Mouse (Mus musculus) testis, postnatal 10 days (tissue): ENCODE measurements around the gene March1.
A peak's percentile ranks its signal among the peaks of the same experiment; 100 is the strongest.
"Not testable (repeated sequence)": the region's sequence is repeated elsewhere in the genome, so short reads cannot be mapped to it uniquely, and the experiment has no call there.

Experiments used
- DNase-seq: peaks from one replicate; pipeline ENCODE4 v3.0.0; 2021; ENCODE audit warnings: low spot score

Gene March1

DNA sequence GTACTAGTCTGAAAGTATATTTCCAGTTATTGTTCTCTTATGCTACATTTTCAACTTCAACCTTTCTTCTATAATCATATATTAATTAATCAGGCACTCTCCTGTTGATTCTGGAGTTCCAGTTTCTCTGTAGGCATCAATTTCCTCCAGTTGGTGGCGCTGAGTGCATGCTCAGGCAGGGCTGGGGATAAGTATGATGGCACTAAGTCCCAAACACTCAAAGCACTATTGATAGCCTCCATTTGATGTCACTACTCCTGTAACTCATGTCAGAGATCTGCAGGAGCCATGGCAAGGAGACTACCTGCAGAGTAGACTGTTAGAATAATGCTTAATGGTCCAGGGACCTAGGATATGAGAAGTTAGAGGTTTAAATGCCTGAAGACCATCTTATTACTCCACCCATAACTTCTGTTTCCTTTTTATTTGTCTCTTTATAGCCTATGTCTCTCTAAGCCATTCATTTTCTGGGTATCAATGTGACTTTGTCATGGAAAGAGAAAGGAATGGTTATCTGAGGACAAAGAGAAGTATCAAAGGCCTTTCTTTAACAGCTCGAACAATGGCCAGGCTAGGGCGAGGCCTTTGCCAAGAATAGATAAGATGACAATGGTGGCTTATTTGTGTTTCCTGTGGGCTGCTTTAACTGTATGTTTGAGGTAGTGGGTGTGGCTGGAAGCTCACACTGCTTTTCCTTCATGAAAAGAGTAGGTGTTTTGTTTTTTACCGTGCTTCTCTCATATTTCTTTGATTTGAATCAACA lies 705.5 kb downstream of the March1 start:
- DNase-seq = peak; percentile 49

DNA sequence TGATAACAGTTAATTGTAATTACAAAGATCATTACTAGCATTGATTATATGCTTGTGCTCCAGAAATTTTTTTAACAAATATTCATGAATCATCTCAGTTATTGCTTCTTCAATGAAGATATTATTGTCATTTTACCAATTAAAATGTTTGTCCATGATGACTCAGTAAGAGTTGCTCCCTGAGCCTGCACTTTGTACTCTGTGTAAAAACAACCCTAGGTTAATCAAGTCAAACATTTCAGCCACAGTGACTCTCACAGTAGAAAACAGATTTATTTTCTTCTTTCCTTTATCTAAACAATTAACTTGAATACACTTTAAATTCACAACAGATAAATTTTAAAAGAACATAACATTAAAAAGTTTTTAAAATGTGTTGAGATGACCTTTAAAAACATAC lies 708.7 kb downstream of the March1 start:
- no peak for DNase-seq

DNA sequence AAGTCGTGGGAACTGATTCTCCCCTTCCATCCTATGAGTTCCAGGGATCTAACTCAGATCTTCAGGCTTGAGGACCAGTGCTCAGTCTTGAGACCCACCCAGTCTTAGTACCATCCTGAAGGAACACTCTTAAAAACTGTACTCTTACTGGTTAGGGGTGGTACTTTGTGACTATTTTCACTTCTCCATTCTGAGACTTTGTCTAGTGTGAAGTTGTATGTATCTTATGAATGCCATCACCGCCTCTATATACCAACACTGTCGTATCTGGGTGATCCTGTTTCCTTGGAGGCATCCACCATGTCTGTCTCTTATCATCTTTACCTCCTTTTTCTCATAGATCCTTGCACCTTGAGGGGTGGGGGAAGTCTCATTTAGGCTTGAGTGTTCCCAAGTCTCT lies 714.5 kb downstream of the March1 start:
- no peak for DNase-seq

DNA sequence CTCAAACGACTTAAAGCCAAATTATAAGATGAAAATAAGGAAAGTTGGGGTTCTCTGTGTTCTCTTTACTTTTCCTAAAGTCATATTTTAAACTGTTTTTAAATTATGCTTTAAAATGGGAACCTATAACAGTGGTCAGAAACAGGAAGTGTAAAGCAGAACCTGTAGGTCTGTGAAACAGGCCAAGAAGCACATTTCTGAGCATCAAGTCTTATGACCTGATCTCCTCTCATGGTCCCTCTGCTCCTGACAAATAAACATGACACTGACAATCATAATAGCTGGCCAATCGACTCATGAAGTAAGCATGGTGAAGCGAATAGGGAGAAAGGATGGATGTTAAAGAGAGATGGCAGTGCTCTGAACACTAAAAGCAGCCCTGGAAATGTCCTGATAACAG lies 716.6 kb downstream of the March1 start:
- DNase-seq = no peak

DNA sequence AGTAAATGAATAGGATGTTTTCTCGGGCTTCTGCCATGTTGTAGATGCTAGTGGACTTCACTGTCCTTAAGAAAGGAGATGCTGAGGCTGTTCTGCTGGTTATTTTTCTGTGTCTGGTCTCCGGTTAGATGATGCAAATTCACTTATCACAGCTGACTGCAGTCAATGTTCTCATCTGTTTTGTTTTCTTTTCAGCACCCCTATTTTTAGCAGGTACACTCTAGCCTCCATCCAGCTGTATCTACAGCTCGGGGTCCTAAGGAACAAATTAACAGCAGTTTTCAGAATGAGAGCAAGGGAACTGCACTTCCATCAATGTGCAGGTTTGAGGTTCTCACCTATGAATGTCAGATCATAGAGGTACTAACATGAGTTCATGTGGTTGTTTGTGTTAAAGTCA lies 721.9 kb downstream of the March1 start:
- no peak for DNase-seq

DNA sequence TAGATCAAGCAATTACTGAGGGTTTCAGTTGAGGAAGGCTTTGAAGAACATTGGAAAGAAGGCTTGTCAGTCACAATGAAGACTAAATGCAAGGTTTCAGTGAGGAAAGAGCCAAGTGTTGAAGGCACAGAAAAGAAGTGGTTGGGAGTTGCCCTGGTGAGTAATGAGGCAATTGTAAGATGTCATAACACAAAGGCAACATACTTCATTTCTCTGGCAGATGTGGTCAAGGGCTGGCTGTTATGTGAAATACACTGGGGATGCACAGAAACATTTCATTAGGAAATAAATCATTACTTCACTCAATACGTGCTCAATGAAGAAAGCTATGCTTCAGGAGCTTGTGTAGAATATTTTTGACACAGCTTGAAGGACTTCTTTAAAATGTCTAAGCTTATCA lies 725.2 kb downstream of the March1 start:
- no peak for DNase-seq

DNA sequence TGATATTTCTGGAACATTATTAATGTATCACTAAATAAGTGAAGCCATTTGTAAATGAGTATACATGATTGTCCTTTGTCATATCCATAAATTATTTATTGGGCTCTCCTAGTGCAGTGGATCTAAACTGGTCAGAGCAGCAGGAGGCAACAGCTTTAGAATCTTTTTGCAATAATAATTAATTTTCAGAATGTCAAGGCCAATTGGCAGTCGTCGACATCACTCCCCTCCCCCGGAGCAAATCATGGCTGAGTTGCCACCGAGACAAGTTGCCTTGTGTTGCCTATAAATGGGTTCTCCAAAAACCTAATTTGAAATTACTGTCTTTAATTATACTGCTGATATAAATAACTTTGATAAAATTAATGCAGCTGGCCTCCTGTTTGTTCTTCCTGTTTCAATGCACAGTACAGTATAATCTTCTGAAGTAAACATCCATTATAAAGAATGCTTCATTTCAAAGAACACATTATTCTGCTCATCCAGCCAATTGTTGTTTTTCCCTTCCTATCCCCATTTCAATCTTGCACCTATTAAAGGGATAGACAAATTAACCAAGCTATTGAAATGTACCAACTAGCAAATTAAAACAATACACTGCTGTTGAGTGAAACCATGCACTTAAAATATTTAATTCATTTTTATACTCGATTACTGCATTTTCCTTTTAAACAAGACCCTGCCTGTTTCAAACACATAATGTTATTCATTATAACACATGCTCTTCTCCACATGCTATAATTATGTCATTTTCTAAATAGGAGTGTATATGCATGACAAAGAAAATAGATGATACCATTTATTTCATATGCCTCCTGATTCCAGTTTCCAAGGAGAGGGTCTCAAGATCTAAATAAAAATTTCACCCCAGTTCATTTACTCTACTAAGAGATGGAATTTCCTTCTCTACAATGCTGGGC lies 745.4 kb downstream of the March1 start:
- DNase-seq = no peak

DNA sequence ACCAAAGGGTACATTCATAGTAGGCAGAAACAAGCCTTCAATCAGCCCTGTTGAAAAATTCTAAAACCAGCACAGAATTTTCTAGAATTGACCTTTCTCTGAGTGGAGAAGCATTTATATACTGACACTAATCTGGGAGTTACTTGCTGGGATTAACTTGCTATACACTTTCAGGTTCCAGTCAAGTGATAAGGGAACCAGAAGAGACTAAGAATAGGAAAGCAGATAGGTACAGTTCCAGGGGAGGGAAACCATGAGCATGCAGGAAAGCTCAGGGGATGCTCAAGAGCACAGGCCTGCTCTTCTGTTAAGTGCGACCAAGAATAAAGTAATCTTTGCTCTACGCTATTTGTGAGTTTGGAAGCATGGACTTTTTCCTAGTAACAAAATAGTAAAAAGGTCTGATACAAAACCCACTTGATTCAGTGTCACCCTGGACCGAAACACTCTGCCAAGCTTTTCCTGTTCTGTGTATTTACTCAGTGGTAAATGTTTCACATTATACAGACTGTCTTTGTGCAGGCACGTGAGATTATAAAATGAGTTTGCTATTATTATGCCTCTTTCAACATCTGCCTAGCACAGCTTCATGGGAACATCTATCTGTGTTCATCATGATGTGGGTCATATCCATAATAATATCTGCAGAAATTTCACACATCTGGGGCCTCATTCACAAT lies 766.1 kb downstream of the March1 start:
- no peak for DNase-seq

DNA sequence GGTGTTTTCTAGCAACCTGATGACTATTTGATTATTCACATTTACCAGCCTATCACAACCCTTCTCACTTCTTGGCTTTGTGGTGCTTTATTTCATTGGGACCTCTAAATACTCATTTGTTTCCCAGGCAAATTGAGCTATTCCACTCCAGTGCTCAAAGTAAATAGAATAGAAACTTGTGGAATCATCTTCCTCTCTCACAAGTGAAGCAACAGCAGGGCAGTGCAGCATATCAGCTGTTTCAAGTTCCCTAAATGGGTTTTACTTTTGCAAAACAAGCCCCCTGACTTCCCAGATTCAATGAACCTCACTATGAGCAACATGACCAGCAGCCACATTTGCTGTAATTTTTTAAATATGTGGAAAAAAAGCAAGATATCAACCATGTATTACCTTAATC lies 768.3 kb downstream of the March1 start:
- no peak for DNase-seq

DNA sequence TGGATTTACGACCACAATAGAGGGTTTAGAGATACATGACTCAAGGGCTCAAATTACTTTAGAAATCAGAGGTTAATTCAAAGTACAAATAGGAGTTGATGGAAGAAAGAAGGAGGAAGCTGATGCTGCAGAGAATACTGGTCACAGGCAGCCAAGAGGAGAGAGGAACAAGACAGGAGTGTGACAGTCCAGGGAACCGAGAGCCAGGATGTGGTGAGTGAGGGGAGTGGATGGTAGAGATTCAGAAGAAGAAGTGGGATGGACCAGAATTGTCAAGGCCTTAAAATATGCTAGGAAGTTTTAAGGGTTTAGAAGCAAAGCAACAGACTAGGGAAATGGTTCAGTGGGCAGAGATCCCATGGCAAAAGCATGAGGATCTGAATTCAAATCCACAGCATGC lies 771.0 kb downstream of the March1 start:
- no peak for DNase-seq

DNA sequence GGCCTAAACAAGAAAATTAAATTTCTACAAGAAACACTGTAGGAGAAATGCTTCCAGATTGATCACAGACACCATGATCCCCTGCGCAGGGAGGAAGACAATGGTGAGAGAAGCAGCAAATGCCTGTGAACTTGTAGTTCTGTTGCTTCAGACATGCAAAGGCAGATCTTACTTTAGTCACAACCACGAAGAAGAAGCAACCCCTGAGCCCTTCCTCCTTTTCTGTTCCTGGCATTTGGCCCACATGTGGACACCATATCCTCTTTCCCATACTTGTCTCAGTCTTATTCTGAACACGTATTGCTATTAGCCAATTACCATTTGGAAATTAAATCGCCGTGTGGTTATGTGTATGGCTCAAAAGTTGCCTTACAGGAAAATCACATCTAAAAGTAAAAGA lies 773.9 kb downstream of the March1 start:
- no peak for DNase-seq

DNA sequence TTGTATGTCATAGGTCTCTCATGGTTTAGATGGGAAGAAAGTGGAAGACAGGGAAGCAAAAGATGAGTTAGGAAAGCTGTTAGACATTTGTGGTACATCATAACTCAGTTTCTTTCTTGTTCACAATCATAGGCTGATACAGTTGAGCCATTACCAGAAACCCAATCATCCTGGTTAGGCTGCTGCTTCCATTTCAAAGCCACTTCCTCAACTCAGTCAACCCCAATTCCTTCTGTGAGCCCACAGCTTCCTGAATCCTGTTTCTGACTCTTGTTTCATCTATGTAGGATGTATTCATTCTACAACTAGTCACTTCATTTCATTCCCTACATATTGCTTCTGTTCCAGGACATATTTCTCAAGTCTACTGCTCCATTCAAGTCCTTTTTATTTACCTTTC lies 775.2 kb downstream of the March1 start:
- no peak for DNase-seq

DNA sequence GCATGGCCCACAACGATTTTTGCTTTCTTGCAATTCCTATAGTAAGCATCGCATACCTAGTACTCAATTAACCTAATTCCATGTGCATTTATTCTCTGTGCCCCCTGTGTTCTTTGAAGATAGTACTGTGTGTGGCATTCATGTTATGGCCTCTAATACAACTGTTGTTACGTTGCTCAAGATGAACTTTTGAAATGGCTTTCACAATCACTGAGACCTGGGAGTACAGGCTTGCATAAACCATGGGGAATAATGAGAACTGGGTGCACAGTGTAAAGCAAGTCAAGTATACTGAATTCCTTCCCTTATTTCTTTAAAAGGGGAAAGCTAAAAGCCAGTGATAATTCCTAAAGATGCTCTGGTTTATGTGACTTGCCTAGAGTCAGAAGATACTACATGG lies 776.4 kb downstream of the March1 start:
- no peak for DNase-seq

DNA sequence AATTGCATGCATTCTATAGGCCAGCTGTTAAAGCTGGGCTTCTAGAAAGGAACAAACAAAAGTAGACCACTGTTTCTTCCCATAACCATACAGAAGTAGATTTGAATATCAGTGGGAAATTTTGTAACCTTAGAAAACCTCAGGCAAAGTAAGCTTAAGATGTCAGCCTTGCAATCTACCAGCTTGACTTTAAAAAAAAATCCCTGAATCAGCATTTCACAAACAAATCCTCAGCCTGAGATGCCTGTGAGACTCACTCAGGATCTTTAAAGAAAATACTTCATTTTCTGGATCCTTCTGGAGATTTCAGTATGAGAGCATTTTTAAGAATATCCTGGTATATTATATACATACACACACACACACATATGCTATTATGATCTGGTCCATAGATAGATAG lies 780.1 kb downstream of the March1 start:
- DNase-seq = no peak

DNA sequence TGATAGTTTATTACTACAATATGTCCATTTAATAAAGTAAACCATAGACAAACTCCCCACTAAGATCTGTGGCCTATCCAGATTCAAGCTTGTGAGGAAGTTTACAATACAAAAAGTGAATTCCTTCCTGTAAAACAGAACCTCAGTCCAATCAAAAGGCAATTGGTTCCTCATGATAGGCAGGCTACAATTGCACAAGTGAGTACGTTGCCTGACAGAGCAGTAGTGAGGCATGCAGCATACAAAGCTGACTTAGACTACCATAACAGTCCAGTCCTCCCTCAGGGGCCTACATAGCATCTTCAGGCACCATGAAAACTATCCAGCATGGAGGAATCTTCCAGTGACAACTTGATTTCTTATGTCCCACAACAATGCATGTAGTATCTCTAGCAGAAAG lies 782.4 kb downstream of the March1 start:
- no peak for DNase-seq

DNA sequence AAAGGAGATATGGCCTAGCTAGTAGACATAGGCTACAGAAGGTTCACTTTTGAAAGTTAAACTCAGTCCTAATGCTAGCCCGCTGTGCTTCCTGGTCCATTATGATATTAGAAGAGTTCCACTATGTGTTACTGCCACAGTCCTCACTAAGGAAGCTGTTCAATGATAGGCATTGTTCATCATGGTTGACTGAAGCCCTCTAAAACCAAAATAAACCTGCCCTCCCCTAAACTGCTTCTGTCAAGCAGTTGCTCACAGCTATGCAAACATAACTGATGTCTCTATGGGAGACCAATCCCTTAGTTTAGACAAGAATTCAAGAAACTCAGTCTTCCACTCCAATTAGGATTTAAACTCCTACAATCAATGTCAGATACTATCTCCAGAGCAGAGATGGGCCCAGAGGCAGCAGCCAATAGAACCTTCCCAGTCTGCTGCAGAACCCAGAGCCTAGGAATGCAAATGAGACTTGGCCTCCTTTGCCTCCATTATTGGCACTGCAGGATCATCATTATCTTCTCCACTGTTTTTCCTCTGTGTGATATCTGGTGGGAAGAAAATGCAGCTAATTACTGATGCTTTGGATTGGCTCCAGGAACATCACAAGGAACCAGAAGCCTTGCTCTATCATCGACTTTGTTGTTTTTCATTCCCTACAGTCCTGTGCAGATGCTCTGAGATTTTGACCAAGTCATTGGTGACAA lies 787.2 kb downstream of the March1 start:
- no peak for DNase-seq

DNA sequence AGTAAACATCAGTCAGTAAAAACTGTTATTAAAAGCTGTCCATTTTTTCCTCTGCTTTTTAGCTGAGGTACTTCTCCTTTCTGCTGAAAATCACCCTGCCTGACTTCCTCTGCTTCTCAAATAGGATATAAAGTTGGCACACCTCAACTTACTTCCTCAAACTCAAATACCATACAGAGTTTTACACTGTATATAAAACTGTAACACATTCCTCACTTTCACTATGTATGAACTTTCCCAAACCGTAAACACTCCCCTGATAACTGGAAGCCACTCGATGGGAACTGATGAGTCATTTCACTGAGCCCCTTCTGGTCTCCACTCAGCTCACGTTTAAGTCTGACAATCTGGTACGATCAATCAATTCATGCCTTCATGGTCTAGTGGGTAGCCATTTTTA lies 788.1 kb downstream of the March1 start:
- not testable (repeated sequence) for DNase-seq

DNA sequence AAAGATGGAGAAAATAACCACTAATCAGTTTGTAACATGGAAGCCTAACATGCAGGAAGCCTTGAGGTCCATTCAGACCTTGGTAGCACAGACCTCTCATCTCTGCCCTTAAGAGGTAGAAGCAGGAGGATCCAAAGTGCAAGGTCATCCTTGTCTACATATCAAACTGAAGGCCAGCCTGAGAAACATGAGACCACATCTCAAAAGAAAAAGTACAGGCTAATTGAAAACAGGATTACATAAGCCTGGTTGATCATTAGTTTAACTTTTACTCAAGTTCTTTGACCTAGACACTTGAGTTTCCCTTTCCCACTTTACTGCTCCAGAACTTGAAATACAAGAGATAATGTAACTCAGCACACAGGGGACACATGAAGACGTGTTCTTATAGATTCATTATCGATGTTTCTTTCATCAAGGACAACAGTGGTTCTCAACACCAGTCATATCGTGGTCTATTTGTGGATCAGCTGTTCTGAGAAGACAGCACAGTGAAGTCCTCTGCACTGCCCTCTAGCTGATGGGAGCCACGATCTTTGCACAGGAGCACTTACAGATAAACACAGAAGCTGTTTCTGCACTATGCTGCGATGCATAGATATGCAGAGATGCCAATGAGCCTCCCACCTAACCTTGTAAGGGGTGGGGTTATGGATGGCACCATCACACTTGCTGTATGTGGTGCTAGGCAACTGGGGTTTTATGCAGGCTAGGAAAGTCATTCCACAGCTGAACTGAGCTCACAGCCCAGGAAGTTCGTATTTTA lies 789.1 kb downstream of the March1 start:
- no peak for DNase-seq

DNA sequence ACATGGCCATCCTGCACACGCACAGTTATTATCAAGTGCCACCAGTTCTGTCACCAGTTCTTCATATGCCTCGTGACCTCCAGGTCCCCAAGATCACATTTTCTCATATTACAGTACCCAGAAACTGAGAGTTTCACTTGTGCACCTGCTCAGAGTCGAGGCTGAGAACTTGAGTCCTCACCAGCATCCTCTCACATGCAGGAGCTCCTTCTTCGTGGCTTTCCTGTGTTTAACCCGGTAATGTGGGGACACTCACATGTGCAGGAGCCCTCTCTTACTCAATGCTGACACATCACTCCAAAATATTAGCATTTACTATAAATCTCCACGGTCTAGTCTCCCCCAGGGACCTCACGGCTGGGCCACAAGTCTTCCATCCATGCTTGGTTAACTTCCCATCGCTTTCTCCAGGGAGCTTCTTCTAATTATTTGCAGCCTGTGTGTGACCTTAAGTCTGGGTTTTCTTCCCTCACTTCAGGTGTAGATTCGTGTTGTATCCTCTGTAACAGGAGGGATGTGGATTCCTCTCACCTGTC lies 792.4 kb downstream of the March1 start:
- DNase-seq = no peak

DNA sequence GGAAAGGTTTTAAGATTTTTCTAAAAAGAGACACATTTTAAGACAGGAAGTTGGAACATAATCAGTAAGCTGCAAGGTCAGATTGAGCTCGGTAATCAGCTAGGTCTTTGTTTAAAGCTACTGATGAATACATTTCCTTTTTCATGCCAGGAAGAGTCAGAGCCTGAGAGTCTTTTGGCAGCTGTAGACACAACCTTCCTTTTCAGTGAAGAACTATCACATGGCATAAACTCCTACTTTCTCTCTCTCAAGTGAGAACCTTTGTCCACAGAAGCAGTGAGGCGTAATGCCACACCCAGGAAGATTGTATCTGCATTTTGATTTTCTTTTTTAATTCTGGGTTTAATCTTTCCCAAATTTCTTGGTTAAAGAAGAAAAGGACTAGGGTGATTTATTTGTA lies 795.4 kb downstream of the March1 start:
- DNase-seq = no peak

DNA sequence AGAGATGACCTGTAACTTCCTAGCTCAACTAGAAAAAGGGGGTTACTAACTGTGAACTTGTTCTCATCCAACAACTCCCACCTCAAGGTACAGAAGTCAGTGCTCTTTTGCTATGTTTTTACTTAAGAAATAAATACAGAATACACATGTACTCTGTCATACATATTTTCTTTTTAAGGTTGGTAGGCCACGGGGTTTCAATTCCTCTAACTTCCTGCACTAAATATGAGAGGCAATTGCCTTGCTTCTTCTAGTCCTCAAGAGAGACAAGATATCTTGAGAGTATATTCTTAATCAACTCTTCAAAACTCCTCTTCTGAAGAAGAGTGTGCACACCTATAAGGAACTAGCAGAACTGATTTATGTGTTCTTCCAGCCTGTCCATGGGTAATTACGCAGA lies 797.5 kb downstream of the March1 start:
- DNase-seq = no peak
